Mouse (Mus musculus): ENCODE data around the gene Mindy3. TPM values are rescaled to one million over a fixed set of nuclear protein-coding genes. Genes with fewer than 3 reads are reported as not detected.

Mindy3 gene
- polyA plus RNA-seq, 1 experiment from 2014 or later = 28.8 TPM

DNA sequence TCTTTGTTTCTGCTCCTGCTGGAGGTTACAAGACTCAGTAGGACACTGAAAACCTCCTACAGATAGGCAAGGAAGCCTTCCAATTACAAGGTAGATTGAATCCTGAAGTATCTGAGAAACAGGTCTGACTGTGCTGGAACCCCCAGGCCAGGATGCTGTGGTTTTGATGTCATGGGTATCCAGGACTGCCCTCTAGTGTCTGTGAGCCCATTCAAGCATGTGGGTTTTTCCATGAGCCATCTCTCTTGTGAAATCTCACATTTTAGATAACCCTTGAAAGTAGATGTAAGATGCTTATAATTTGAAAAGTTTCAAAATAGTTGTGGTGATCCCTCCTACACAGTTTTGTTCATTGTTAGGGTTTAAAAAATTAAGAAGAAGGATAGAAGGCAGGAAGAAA lies 110.8 kb downstream of the Mindy3 start:
- no peaks in the 10 kb centered on the region for H3K4me1 ChIP-seq (replicated peaks; ENCODE audit: control insufficient read depth, insufficient read depth, low read length)
- H3K36me3 ChIP-seq (ENCODE audit: control insufficient read depth, insufficient read depth, low read length) = no peaks in the 10 kb centered on the region
- ATAC-seq (replicated peaks; ENCODE audit: low FRiP score) = no peak

GRCm38 (mm10) chr2:12307311-12307710 lies 112.0 kb downstream of the Mindy3 start:
- no peak overlapping the region for H3K4me3 ChIP-seq (ENCODE audit: low read depth, low read length)
- H3K9me3 ChIP-seq (ENCODE audit: control insufficient read depth, low read length) = no peaks in the 10 kb centered on the region
- no peak for ATAC-seq (replicated peaks; ENCODE audit: low FRiP score)
- H3K27me3 ChIP-seq (replicated peaks; ENCODE audit: control insufficient read depth, insufficient read depth, low read length) = 0 out of 2 replicates have a peak, but pooled peaks cover 2% of the 10 kb centered on the region
- H3K36me3 ChIP-seq (ENCODE audit: control insufficient read depth, insufficient read depth, low read length) = no peaks in the 10 kb centered on the region
- H3K27ac ChIP-seq (ENCODE audit: low read depth, low read length) = no peak overlapping the region
- no peak overlapping the region for H3K9ac ChIP-seq (ENCODE audit: low read depth, low read length)
- DNase-seq (ENCODE audit: low spot score) = no peak
- H3K4me1 ChIP-seq (replicated peaks; ENCODE audit: control insufficient read depth, insufficient read depth, low read length) = no peaks in the 10 kb centered on the region
- H3K4me2 ChIP-seq = no peak overlapping the region

More for the DNA sequence above, 110.8 kb downstream of the Mindy3 start:
- Histone ChIP-seq H3K4me2 (no peak overlapping the region), H3K27me3 (replicated peaks; ENCODE audit: control insufficient read depth, insufficient read depth, low read length) (no peaks in the 10 kb centered on the region), H3K9me3 (ENCODE audit: control insufficient read depth, low read length) (no peaks in the 10 kb centered on the region), H3K9ac (ENCODE audit: low read depth, low read length) (no peak overlapping the region), H3K4me3 (ENCODE audit: low read depth, low read length) (no peak overlapping the region), H3K27ac (ENCODE audit: low read depth, low read length) (no peak overlapping the region)
- DNase-seq (ENCODE audit: low spot score) = no peak

- no peak overlapping the region for H3K9ac ChIP-seq (ENCODE audit: low read depth, low read length)
- no peaks in the 10 kb centered on the region for H3K9me3 ChIP-seq (ENCODE audit: control insufficient read depth, low read length)
- H3K4me2 ChIP-seq = no peak overlapping the region
- DNase-seq (ENCODE audit: low spot score) = no peak
- no peak overlapping the region for H3K4me3 ChIP-seq (ENCODE audit: low read depth, low read length)
- H3K36me3 ChIP-seq (ENCODE audit: control insufficient read depth, insufficient read depth, low read length) = no peaks in the 10 kb centered on the region
- no peaks in the 10 kb centered on the region for H3K4me1 ChIP-seq (replicated peaks; ENCODE audit: control insufficient read depth, insufficient read depth, low read length)
- H3K27ac ChIP-seq (ENCODE audit: low read depth, low read length) = no peak overlapping the region
- no peak for ATAC-seq (replicated peaks; ENCODE audit: low FRiP score)
- 75% methylated on average over 9 of the region's 9 CpGs for WGBS
- peaks cover 19% of the 10 kb centered on the region for H3K27me3 ChIP-seq (replicated peaks; ENCODE audit: control insufficient read depth, insufficient read depth, low read length)
Observed at GRCm38 (mm10) chr2:12305064-12305650, 114.1 kb downstream of the Mindy3 start.

- Histone ChIP-seq H3K27me3 (replicated peaks; ENCODE audit: control insufficient read depth, insufficient read depth, low read length) (peaks cover 20% of the 10 kb centered on the region), H3K9ac (ENCODE audit: low read depth, low read length) (peak within 1 kb of the TSS; percentile 62), H3K4me2 (peak within 1 kb of the TSS; percentile 96), H3K9me3 (ENCODE audit: control insufficient read depth, low read length) (no peaks in the 10 kb centered on the region), H3K36me3 (ENCODE audit: control insufficient read depth, insufficient read depth, low read length) (no peaks in the 10 kb centered on the region), H3K4me1 (replicated peaks; ENCODE audit: control insufficient read depth, insufficient read depth, low read length) (no peaks in the 10 kb centered on the region), H3K4me3 (ENCODE audit: low read depth, low read length) (peak within 1 kb of the TSS; percentile 68), H3K27ac (ENCODE audit: low read depth, low read length) (0 out of 2 replicates have a peak within 1 kb of the TSS, but pooled peaks have one; percentile 13)
- ATAC-seq (replicated peaks; ENCODE audit: low FRiP score) (peak; percentile 94), DNase-seq (ENCODE audit: low spot score) (peak; percentile 82)
- WGBS = 2% methylated on average over 54 of the region's 56 CpGs
Observed at GRCm38 (mm10) chr2:12301431-12302170, 117.7 kb downstream of the Mindy3 start, which contains the start of gene Itga8. Gene Itga8 (minus strand): TSS chr2:12301922.

- 62% methylated on average over 15 of the region's 15 CpGs for WGBS
- no peak for DNase-seq (ENCODE audit: low spot score)
- H3K27ac ChIP-seq (ENCODE audit: low read depth, low read length) = no peak overlapping the region
Observed at GRCm38 (mm10) chr2:12300449-12301228, 118.6 kb downstream of the Mindy3 start.

GRCm38 (mm10) chr2:12297287-12297686 lies 122.0 kb downstream of the Mindy3 start:
- Histone ChIP-seq H3K9ac (ENCODE audit: low read depth, low read length) (no peak overlapping the region), H3K36me3 (ENCODE audit: control insufficient read depth, insufficient read depth, low read length) (no peaks in the 10 kb centered on the region), H3K4me2 (no peak overlapping the region), H3K4me1 (replicated peaks; ENCODE audit: control insufficient read depth, insufficient read depth, low read length) (no peaks in the 10 kb centered on the region), H3K27ac (ENCODE audit: low read depth, low read length) (no peak overlapping the region), H3K9me3 (ENCODE audit: control insufficient read depth, low read length) (no peaks in the 10 kb centered on the region), H3K27me3 (replicated peaks; ENCODE audit: control insufficient read depth, insufficient read depth, low read length) (peaks cover 17% of the 10 kb centered on the region), H3K4me3 (ENCODE audit: low read depth, low read length) (no peak overlapping the region)
- DNase-seq (ENCODE audit: low spot score) (no peak), ATAC-seq (replicated peaks; ENCODE audit: low FRiP score) (no peak)
- 82% methylated on average over 5 of the region's 5 CpGs for WGBS

More at GRCm38 (mm10) chr2:12300449-12301228, 118.6 kb downstream of the Mindy3 start:
- Histone ChIP-seq H3K27me3 (replicated peaks; ENCODE audit: control insufficient read depth, insufficient read depth, low read length) (peaks cover 20% of the 10 kb centered on the region), H3K4me1 (replicated peaks; ENCODE audit: control insufficient read depth, insufficient read depth, low read length) (no peaks in the 10 kb centered on the region), H3K36me3 (ENCODE audit: control insufficient read depth, insufficient read depth, low read length) (no peaks in the 10 kb centered on the region), H3K9me3 (ENCODE audit: control insufficient read depth, low read length) (no peaks in the 10 kb centered on the region), H3K9ac (ENCODE audit: low read depth, low read length) (no peak overlapping the region; the same call in 1 of the 2 replicates), H3K4me3 (ENCODE audit: low read depth, low read length) (peak overlapping the region; percentile 68), H3K4me2 (peak overlapping the region; percentile 96)
- ATAC-seq (replicated peaks; ENCODE audit: low FRiP score) = 0 out of 2 replicates have a peak, but pooled peaks have one; percentile 22

Other genes with a start within 250 kb of the Mindy3 start
- gene Itga8, start 117.5 kb downstream of the Mindy3 start, polyA plus RNA-seq (2014; fragmentation: Nextera tagmentation; extraction: Ambion mirVana) = 8.1 and 8.9 TPM in 2 replicates